Mouse (Mus musculus): ENCODE data around the gene Vrk2.

GRCm38 (mm10) chr11:26593061-26594059 lies at the start of gene Vrk2, which contains the start of gene Gm6899:
- TF ChIP-seq CTCF (conservative IDR thresholded peaks at IDR 0.05; ENCODE audit: low read length), result no peak
- no peak for TF ChIP-seq NANOG (IDR thresholded peaks at IDR 0.05; ENCODE audit: borderline replicate concordance, low read length)

Data from E14TG2a.4 (cell line).